Mouse (Mus musculus) MEL (cell line): ENCODE data around the gene Ppfibp2. TPM values are rescaled to one million over a fixed set of nuclear protein-coding genes. Genes with fewer than 3 reads are reported as not detected.
A peak's percentile ranks its signal among the peaks of the same experiment; 100 is the strongest.

Experiments
- DNase-seq: peaks from one replicate; pipeline ENCODE4 v3.0.0; 2011; ENCODE audit warnings: low read depth, low spot score
- H3K27ac ChIP-seq: 2 replicates; pipeline ENCODE4 v1.5.1; 2012; ENCODE audit warnings: low read depth, mild to moderate bottlenecking, control low read depth, low read length, moderate library complexity; ENCODE audit not compliant: control insufficient read depth
- H3K27me3 ChIP-seq, 2 experiments: fragments of 150-350 bp in 1 of 2; sonication (generic) in 1 of 2; 2 replicates each; pipeline ENCODE4 v1.6.1; 2012; ENCODE audit warnings: low read length in 2 of 2, mild to moderate bottlenecking in 2 of 2, improper control_type of control experiment in 1 of 2, moderate library complexity in 1 of 2; ENCODE audit not compliant: insufficient read depth in 2 of 2, control insufficient read depth in 1 of 2
- H3K36me3 ChIP-seq, 2 experiments: 2 replicates each; pipeline ENCODE4 v1.6.1; 2012 to 2014; ENCODE audit warnings: low read length in 2 of 2, improper control_type of control experiment in 1 of 2, inconsistent platforms in 1 of 2, mild to moderate bottlenecking in 1 of 2; ENCODE audit not compliant: insufficient read depth in 2 of 2, control insufficient read depth in 1 of 2
- H3K4me1 ChIP-seq, 2 experiments: fragments of 150-350 bp in 1 of 2; sonication (generic) in 1 of 2; 2 replicates each; pipeline ENCODE4 v1.6.1; 2012; ENCODE audit warnings: low read length in 2 of 2, improper control_type of control experiment in 1 of 2, mild to moderate bottlenecking in 1 of 2; ENCODE audit not compliant: insufficient read depth in 2 of 2, control insufficient read depth in 1 of 2
- H3K4me3 ChIP-seq, 2 experiments: fragments of 150-350 bp in 1 of 2; sonication (generic) in 1 of 2; 2 replicates each; pipeline ENCODE4 v1.5.1; 2012; ENCODE audit warnings: low read depth in 2 of 2, low read length in 2 of 2, mild to moderate bottlenecking in 2 of 2, moderate library complexity in 2 of 2, control low read depth in 1 of 2, improper control_type of control experiment in 1 of 2; ENCODE audit not compliant: control insufficient read depth in 1 of 2, insufficient read depth in 1 of 2
- H3K79me2 ChIP-seq: 2 replicates; pipeline ENCODE4 v1.6.1; 2012; ENCODE audit warnings: mild to moderate bottlenecking, low read length, moderate library complexity; ENCODE audit not compliant: control insufficient read depth, poor library complexity, insufficient read depth
- H3K9ac ChIP-seq: 2 replicates; pipeline ENCODE4 v1.6.1; 2012; ENCODE audit warnings: low read depth, mild to moderate bottlenecking, control low read depth, low read length, moderate library complexity; ENCODE audit not compliant: control insufficient read depth, poor library complexity, severe bottlenecking
- H3K9me3 ChIP-seq: fragments of 150-350 bp; sonication (generic); replicated peaks from 2 replicates; pipeline ENCODE4 v1.6.1; 2012; ENCODE audit warnings: mild to moderate bottlenecking, low read length, improper control_type of control experiment, moderate library complexity; ENCODE audit not compliant: insufficient read depth
- BHLHE40 ChIP-seq: IDR thresholded peaks from 2 replicates; pipeline ENCODE4 v1.6.1; 2012; ENCODE audit warnings: low read depth, mild to moderate bottlenecking, inconsistent platforms, low read length, improper control_type of control experiment, borderline replicate concordance
- CHD2 ChIP-seq: IDR thresholded peaks from 2 replicates; pipeline ENCODE4 v1.6.1; 2011; ENCODE audit warnings: low read length, improper control_type of control experiment
- CTCF ChIP-seq, 3 experiments: IDR thresholded peaks in 2 of 3; conservative IDR thresholded peaks in 1 of 3; 2 replicates each; pipeline ENCODE4 v1.5.1; 2011 to 2012; ENCODE audit warnings: low read length in 3 of 3, low read depth in 2 of 3, mild to moderate bottlenecking in 2 of 3, improper control_type of control experiment in 1 of 3, inconsistent platforms in 1 of 3, mixed read lengths in 1 of 3, moderate library complexity in 1 of 3; ENCODE audit not compliant: control insufficient read depth in 1 of 3, insufficient read depth in 1 of 3, poor library complexity in 1 of 3, severe bottlenecking in 1 of 3
- E2F4 ChIP-seq: IDR thresholded peaks from 2 replicates; pipeline ENCODE4 v1.6.1; 2011; ENCODE audit warnings: low read depth, low read length, improper control_type of control experiment, borderline replicate concordance
- ELF1 ChIP-seq: IDR thresholded peaks from 2 replicates; pipeline ENCODE4 v1.6.1; 2014; ENCODE audit warnings: low read depth, mild to moderate bottlenecking, inconsistent platforms, low read length, improper control_type of control experiment, moderate library complexity
- EP300 ChIP-seq, 2 experiments: IDR thresholded peaks; 2 replicates each; pipeline ENCODE4 v1.6.1; 2011; ENCODE audit warnings: improper control_type of control experiment in 2 of 2, low read length in 2 of 2, low read depth in 1 of 2, mild to moderate bottlenecking in 1 of 2
- GATA1 ChIP-seq: IDR thresholded peaks from 2 replicates; pipeline ENCODE4 v1.6.1; 2011; ENCODE audit warnings: low read depth, low read length, improper control_type of control experiment
- HCFC1 ChIP-seq: IDR thresholded peaks from 2 replicates; pipeline ENCODE4 v1.6.1; 2012; ENCODE audit warnings: low read depth, mild to moderate bottlenecking, inconsistent platforms, low read length, improper control_type of control experiment, moderate library complexity
- JUND ChIP-seq: IDR thresholded peaks from 2 replicates; pipeline ENCODE4 v1.6.1; 2011; ENCODE audit warnings: low read depth, mild to moderate bottlenecking, improper control_type of control experiment, low read length
- MYB ChIP-seq: IDR thresholded peaks from 2 replicates; pipeline ENCODE4 v1.6.1; 2011; ENCODE audit warnings: mild to moderate bottlenecking, low read depth, low read length, improper control_type of control experiment
- MYC ChIP-seq: IDR thresholded peaks from 2 replicates; pipeline ENCODE4 v1.6.1; 2011; ENCODE audit warnings: low read depth, mild to moderate bottlenecking, low read length, improper control_type of control experiment, moderate library complexity
- POLR2AphosphoS5 ChIP-seq: IDR thresholded peaks from 2 replicates; pipeline ENCODE4 v1.6.1; 2012; ENCODE audit warnings: low read depth, borderline replicate concordance, mild to moderate bottlenecking, inconsistent platforms, low read length, moderate library complexity, mixed read lengths
- TAL1 ChIP-seq: IDR thresholded peaks from 2 replicates; pipeline ENCODE4 v1.6.1; 2012; ENCODE audit warnings: mild to moderate bottlenecking, inconsistent platforms, low read length, moderate library complexity, mixed read lengths
- TCF12 ChIP-seq: IDR thresholded peaks from 2 replicates; pipeline ENCODE4 v1.6.1; 2014; ENCODE audit warnings: low read depth, mild to moderate bottlenecking, inconsistent platforms, low read length, improper control_type of control experiment, moderate library complexity
- polyA plus RNA-seq, 2 experiments: library from polyadenylated mRNA; stranded (reverse) in 1 of 2; unstranded in 1 of 2; fragments of >175 nt in 1 of 2; fragments of >200 nt in 1 of 2; gene quantifications; 2 replicates each; pipeline versions ENCODE4 v1.2.1 to v1.2.4; 2012; ENCODE audit warnings: low replicate concordance in 2 of 2, low read depth in 1 of 2; ENCODE audit not compliant: insufficient read length in 2 of 2, insufficient read depth in 1 of 2, missing spikeins in 1 of 2
- total RNA-seq: library from RNA; depleted of rRNA; stranded (reverse); fragments of 300-350 nt; gene quantifications from 2 replicates; pipeline ENCODE4 v1.2.3, GENCODE M21; 2012

Gene Ppfibp2
- total and polyA plus RNA-seq, 3 experiments: not detected

GRCm38 (mm10) chr7:107642586-107643275, 47.7 kb downstream of the Ppfibp2 start:
- no peaks in the 10 kb centered on the region for H3K79me2 ChIP-seq
- no peaks in the 10 kb centered on the region for H3K27me3 ChIP-seq
- H3K4me1 ChIP-seq: no peaks in the 10 kb centered on the region
- no peak overlapping the region for H3K9ac ChIP-seq
- no peak overlapping the region for H3K27ac ChIP-seq
- no peaks in the 10 kb centered on the region for H3K9me3 ChIP-seq
- H3K4me3 ChIP-seq: no peak overlapping the region
- no peak for DNase-seq
- H3K36me3 ChIP-seq: no peaks in the 10 kb centered on the region
- no peak for TF ChIP-seq TAL1
- TF ChIP-seq CTCF (IDR thresholded peaks at IDR 0.05 in 2 of 3, conservative IDR thresholded peaks at IDR 0.05 in 1 of 3; ENCODE audit: control insufficient read depth in 1 of 3, insufficient read depth in 1 of 3, low read depth in 2 of 3, low read length in 3 of 3, poor library complexity in 1 of 3, severe bottlenecking in 1 of 3): no peak

- H3K9ac ChIP-seq: no peak overlapping the region
- no peak overlapping the region for H3K27ac ChIP-seq
- TF ChIP-seq CTCF (IDR thresholded peaks at IDR 0.05 in 2 of 3, conservative IDR thresholded peaks at IDR 0.05 in 1 of 3; ENCODE audit: control insufficient read depth in 1 of 3, insufficient read depth in 1 of 3, low read depth in 2 of 3, low read length in 3 of 3, poor library complexity in 1 of 3, severe bottlenecking in 1 of 3): peak; percentile 12 to 43 (median 40); a peak in 5 of 6 replicates
- no peak for TF ChIP-seq MYC
- TF ChIP-seq, all 39 proteins: peak for 1
- DNase-seq: peak; percentile 7
- H3K9me3 ChIP-seq: no peaks in the 10 kb centered on the region
- no peak overlapping the region for H3K4me3 ChIP-seq
- no peaks in the 10 kb centered on the region for H3K79me2 ChIP-seq
- no peaks in the 10 kb centered on the region for H3K4me1 ChIP-seq
- no peaks in the 10 kb centered on the region for H3K27me3 ChIP-seq
- H3K36me3 ChIP-seq: no peaks in the 10 kb centered on the region
Measured at GRCm38 (mm10) chr7:107644987-107645386, 50.0 kb downstream of the Ppfibp2 start.

GRCm38 (mm10) chr7:107648937-107649688, 54.1 kb downstream of the Ppfibp2 start:
- H3K4me1 ChIP-seq: no peaks in the 10 kb centered on the region
- no peaks in the 10 kb centered on the region for H3K36me3 ChIP-seq
- H3K79me2 ChIP-seq: no peaks in the 10 kb centered on the region
- H3K4me3 ChIP-seq: no peak overlapping the region
- no peaks in the 10 kb centered on the region for H3K27me3 ChIP-seq
- no peak for DNase-seq
- H3K27ac ChIP-seq: no peak overlapping the region
- TF ChIP-seq ELF1 (no peak), POLR2AphosphoS5 (no peak), CHD2 (no peak), BHLHE40 (no peak), MYB (no peak), E2F4 (no peak), JUND (no peak), TCF12 (no peak), HCFC1 (no peak), EP300 (IDR thresholded peaks at IDR 0.05; ENCODE audit: low read depth in 1 of 2, low read length in 2 of 2) (no peak), GATA1 (no peak)
- H3K9me3 ChIP-seq: no peaks in the 10 kb centered on the region
- no peak overlapping the region for H3K9ac ChIP-seq
